Mouse (Mus musculus) liver, adult 2 months (tissue): Measurements from ENCODE around the gene Gpc6.

Source experiments
- CTCF ChIP-seq: fragments of 200-500 bp; IDR thresholded peaks from 2 replicates; pipeline ENCODE4 v1.5.1; 2011; ENCODE audit warnings: low read depth, low read length, control low read depth
- POLR2A ChIP-seq: fragments of 200-500 bp; IDR thresholded peaks from 2 replicates; pipeline ENCODE4 v1.6.1; 2011; ENCODE audit warnings: low read length, control low read depth; ENCODE audit not compliant: insufficient read depth; ENCODE audit errors: extremely low read depth

- TF ChIP-seq CTCF (no peak), POLR2A (no peak)
Observed at GRCm38 (mm10) chr14:117641853-117642252, 716.7 kb downstream of the Gpc6 start.
